Mouse (Mus musculus) neural tube, embryonic 14.5 days (tissue): ENCODE results near the gene Wnt3a. TPM values are rescaled to one million over a fixed set of nuclear protein-coding genes. Genes with fewer than 3 reads are reported as not detected.

Experiments used
- ATAC-seq: fragments of 200-750 bp; cut with Nextera tagmentation; 2 replicates; pipeline ENCODE4 v1.8.0; 2017; ENCODE audit warnings: low read depth, mild to moderate bottlenecking, moderate TSS enrichment, moderate library complexity
- H3K27ac ChIP-seq: fragments of 300-500 bp; sonication (generic); 2 replicates; pipeline ENCODE4 v1.5.1; 2014; ENCODE audit warnings: low read depth, mild to moderate bottlenecking, control low read depth, low read length, moderate library complexity, mixed read lengths
- H3K27me3 ChIP-seq: fragments of 300-500 bp; sonication (generic); 2 replicates; pipeline ENCODE4 v1.6.1; 2014; ENCODE audit warnings: low read length; ENCODE audit not compliant: control insufficient read depth, insufficient read depth
- H3K36me3 ChIP-seq: fragments of 300-500 bp; sonication (generic); 2 replicates; pipeline ENCODE4 v1.6.1; 2014; ENCODE audit warnings: low read length, mixed read lengths; ENCODE audit not compliant: control insufficient read depth, insufficient read depth
- H3K4me1 ChIP-seq: fragments of 300-500 bp; sonication (generic); 2 replicates; pipeline ENCODE4 v1.6.1; 2014; ENCODE audit warnings: low read length; ENCODE audit not compliant: control insufficient read depth, insufficient read depth
- H3K4me2 ChIP-seq: fragments of 300-500 bp; sonication (generic); 2 replicates; pipeline ENCODE4 v1.6.1; 2014; ENCODE audit warnings: mild to moderate bottlenecking, low read depth, low read length, control low read depth
- H3K4me3 ChIP-seq: fragments of 300-500 bp; sonication (generic); 2 replicates; pipeline ENCODE4 v1.5.1; 2014; ENCODE audit warnings: low read depth, low read length, control low read depth, mixed read lengths
- H3K9ac ChIP-seq: fragments of 300-500 bp; sonication (generic); replicated peaks from 2 replicates; pipeline ENCODE4 v1.6.1; 2014; ENCODE audit warnings: low read depth, mild to moderate bottlenecking, control low read depth, low read length, mixed read lengths
- H3K9me3 ChIP-seq: fragments of 300-500 bp; sonication (generic); 2 replicates; pipeline ENCODE4 v1.6.1; 2016; ENCODE audit warnings: low read length; ENCODE audit not compliant: control insufficient read depth
- WGBS: fragments of 180-500 bp; shearing (Covaris S2); extraction: QIAGEN DNeasy Blood & Tissue Kit; methylation state at CpG from one replicate; pipeline ENCODE4 v1.1.7; 2014; 5-methylcytosine and 5-hydroxymethylcytosine counted together
- polyA plus RNA-seq: library from polyadenylated mRNA; unstranded; fragments of >200 nt; fragmentation: Nextera tagmentation; extraction: Ambion mirVana; gene quantifications from 2 replicates; pipeline ENCODE4 v1.2.1, GENCODE M21; 2014

Gene Wnt3a
- polyA plus RNA-seq = 0.12 and 0.31 TPM in 2 replicates

- ATAC-seq = no peak
- peak within 1 kb of the TSS; percentile 42 for H3K4me2 ChIP-seq
- H3K27ac ChIP-seq = no peak within 1 kb of the TSS
- no peaks in the 10 kb centered on the region for H3K9me3 ChIP-seq
- no peak within 1 kb of the TSS; the same call in 1 of the 2 replicates for H3K9ac ChIP-seq
- H3K27me3 ChIP-seq = peaks cover 60% of the 10 kb centered on the region
- WGBS = 1% methylated on average over 31 of the region's 60 CpGs
- peak within 1 kb of the TSS; percentile 27 for H3K4me3 ChIP-seq
- H3K4me1 ChIP-seq = peaks cover 9% of the 10 kb centered on the region; the same call in 1 of the 2 replicates
- H3K36me3 ChIP-seq = no peaks in the 10 kb centered on the region
Measured at GRCm38 (mm10) chr11:59290702-59291303, at the start of gene Wnt3a. TSS of gene Wnt3a (minus strand) at chr11:59290752.

- no peak for ATAC-seq
- H3K36me3 ChIP-seq = no peaks in the 10 kb centered on the region
- H3K27ac ChIP-seq = no peak overlapping the region
- H3K9me3 ChIP-seq = no peaks in the 10 kb centered on the region
- H3K4me2 ChIP-seq = no peak overlapping the region
- 92% methylated on average over 2 of the region's 2 CpGs for WGBS
- no peak overlapping the region for H3K4me3 ChIP-seq
- no peaks in the 10 kb centered on the region for H3K27me3 ChIP-seq
- no peak overlapping the region for H3K9ac ChIP-seq
- no peaks in the 10 kb centered on the region for H3K4me1 ChIP-seq
Measured at GRCm38 (mm10) chr11:59338736-59339120, 48.2 kb upstream of the Wnt3a start.

- WGBS = 74% methylated on average over 13 of the region's 13 CpGs
Measured at GRCm38 (mm10) chr11:59337955-59338735, 47.6 kb upstream of the Wnt3a start.

GRCm38 (mm10) chr11:59336381-59336780 lies 45.8 kb upstream of the Wnt3a start:
- Histone ChIP-seq H3K9me3 (no peaks in the 10 kb centered on the region), H3K4me1 (no peaks in the 10 kb centered on the region), H3K27ac (no peak overlapping the region), H3K27me3 (no peaks in the 10 kb centered on the region), H3K4me3 (no peak overlapping the region), H3K36me3 (no peaks in the 10 kb centered on the region), H3K4me2 (no peak overlapping the region), H3K9ac (no peak overlapping the region)
- ATAC-seq = no peak
- WGBS = 19% methylated on average over 1 of the region's 1 CpGs

More at GRCm38 (mm10) chr11:59337955-59338735, 47.6 kb upstream of the Wnt3a start:
- no peak overlapping the region for H3K9ac ChIP-seq
- ATAC-seq = no peak
- no peak overlapping the region for H3K4me3 ChIP-seq
- H3K27ac ChIP-seq = no peak overlapping the region
- no peaks in the 10 kb centered on the region for H3K4me1 ChIP-seq
- no peaks in the 10 kb centered on the region for H3K27me3 ChIP-seq
- H3K9me3 ChIP-seq = no peaks in the 10 kb centered on the region
- H3K4me2 ChIP-seq = no peak overlapping the region
- H3K36me3 ChIP-seq = no peaks in the 10 kb centered on the region

GRCm38 (mm10) chr11:59335942-59336341 lies 45.4 kb upstream of the Wnt3a start:
- Histone ChIP-seq H3K36me3 (no peaks in the 10 kb centered on the region), H3K9ac (no peak overlapping the region), H3K9me3 (no peaks in the 10 kb centered on the region), H3K27me3 (no peaks in the 10 kb centered on the region), H3K4me2 (no peak overlapping the region), H3K27ac (no peak overlapping the region), H3K4me3 (no peak overlapping the region), H3K4me1 (no peaks in the 10 kb centered on the region)
- 56% methylated on average over 2 of the region's 2 CpGs for WGBS
- ATAC-seq = no peak

GRCm38 (mm10) chr11:59335150-59335549 lies 44.6 kb upstream of the Wnt3a start:
- no peak for ATAC-seq
- H3K4me3 ChIP-seq = no peak overlapping the region
- no peaks in the 10 kb centered on the region for H3K36me3 ChIP-seq
- H3K4me1 ChIP-seq = no peaks in the 10 kb centered on the region
- 83% methylated on average over 4 of the region's 4 CpGs for WGBS
- H3K9me3 ChIP-seq = no peaks in the 10 kb centered on the region
- no peak overlapping the region for H3K4me2 ChIP-seq
- no peaks in the 10 kb centered on the region for H3K27me3 ChIP-seq
- H3K27ac ChIP-seq = no peak overlapping the region
- H3K9ac ChIP-seq = no peak overlapping the region

GRCm38 (mm10) chr11:59332938-59333337 lies 42.4 kb upstream of the Wnt3a start:
- Histone ChIP-seq H3K4me3 (no peak overlapping the region), H3K27me3 (no peaks in the 10 kb centered on the region), H3K36me3 (no peaks in the 10 kb centered on the region), H3K27ac (no peak overlapping the region), H3K4me1 (no peaks in the 10 kb centered on the region), H3K9me3 (no peaks in the 10 kb centered on the region), H3K4me2 (no peak overlapping the region), H3K9ac (no peak overlapping the region)
- ATAC-seq = no peak
- WGBS = 55% methylated on average over 9 of the region's 9 CpGs

- Histone ChIP-seq H3K9ac (no peak overlapping the region), H3K4me1 (no peaks in the 10 kb centered on the region), H3K27me3 (no peaks in the 10 kb centered on the region), H3K36me3 (no peaks in the 10 kb centered on the region), H3K4me3 (no peak overlapping the region), H3K9me3 (no peaks in the 10 kb centered on the region), H3K27ac (no peak overlapping the region), H3K4me2 (no peak overlapping the region)
- ATAC-seq = no peak
- WGBS = 85% methylated on average over 16 of the region's 16 CpGs
Measured at GRCm38 (mm10) chr11:59331167-59331869, 40.8 kb upstream of the Wnt3a start.

GRCm38 (mm10) chr11:59330560-59330959 lies 40.0 kb upstream of the Wnt3a start:
- Histone ChIP-seq H3K4me2 (no peak overlapping the region), H3K9me3 (no peaks in the 10 kb centered on the region), H3K9ac (no peak overlapping the region), H3K36me3 (no peaks in the 10 kb centered on the region), H3K27me3 (no peaks in the 10 kb centered on the region), H3K27ac (no peak overlapping the region), H3K4me3 (no peak overlapping the region), H3K4me1 (no peaks in the 10 kb centered on the region)
- ATAC-seq = no peak
- WGBS = 51% methylated on average over 5 of the region's 5 CpGs
